Mouse (Mus musculus): ENCODE data around the gene Klrg2. TPM values are rescaled to one million over a fixed set of nuclear protein-coding genes. Genes with fewer than 3 reads are reported as not detected.
"Not testable (repeated sequence)": the region's sequence is repeated elsewhere in the genome, so short reads cannot be mapped to it uniquely, and the experiment has no call there.

Klrg2 gene
- under 1 TPM; 0.09 to 0.27 TPM for total RNA-seq (2021)
- long read RNA-seq, experiment 1, partial matches to known transcripts = 0 of 1 reads
- long read RNA-seq, experiment 1, other reads (novel, unspliced or antisense) = 0 of 1 reads
- long read RNA-seq, experiment 2, partial matches to known transcripts = 0 of 1 reads
- long read RNA-seq, experiment 2, other reads (novel, unspliced or antisense) = 0 of 1 reads

- DNase-seq = peak; percentile 74
- intact Hi-C loops (cut with DNase I; ENCODE audit: low total_unique reads) = no loop called here
Observed at GRCm38 (mm10) chr6:38636852-38637618, at the start of gene Klrg2. Gene Klrg2 (minus strand): TSS chr6:38637242.

DNA sequence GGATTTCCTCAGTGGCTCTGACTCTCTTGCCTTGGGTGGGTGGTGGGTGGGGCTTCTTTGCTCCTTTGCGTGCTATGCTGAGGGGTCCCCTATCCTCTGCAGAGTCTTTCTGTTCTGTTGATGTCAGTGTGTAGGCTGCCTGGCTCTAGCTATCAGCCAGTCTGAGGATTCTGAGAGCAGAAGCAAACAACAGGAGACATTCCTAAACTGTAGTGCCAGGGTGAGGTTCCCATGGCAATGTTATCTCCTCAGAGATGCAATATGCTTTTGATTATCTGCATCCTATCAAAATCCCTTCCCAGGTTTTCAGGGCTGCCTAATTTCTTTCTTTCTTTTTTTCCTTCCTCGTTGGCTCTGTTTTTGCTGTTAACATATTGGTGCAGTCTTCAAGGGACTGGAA is 45.5 kb upstream of the Klrg2 start:
- intact Hi-C loops (cut with DNase I; ENCODE audit: low total_unique reads) = no loop called here
- DNase-seq = no peak

- intact Hi-C loops (cut with DNase I; ENCODE audit: low total_unique reads) = no loop called here
- DNase-seq = no peak
Observed at GRCm38 (mm10) chr6:38677629-38678028, 40.6 kb upstream of the Klrg2 start.

DNA sequence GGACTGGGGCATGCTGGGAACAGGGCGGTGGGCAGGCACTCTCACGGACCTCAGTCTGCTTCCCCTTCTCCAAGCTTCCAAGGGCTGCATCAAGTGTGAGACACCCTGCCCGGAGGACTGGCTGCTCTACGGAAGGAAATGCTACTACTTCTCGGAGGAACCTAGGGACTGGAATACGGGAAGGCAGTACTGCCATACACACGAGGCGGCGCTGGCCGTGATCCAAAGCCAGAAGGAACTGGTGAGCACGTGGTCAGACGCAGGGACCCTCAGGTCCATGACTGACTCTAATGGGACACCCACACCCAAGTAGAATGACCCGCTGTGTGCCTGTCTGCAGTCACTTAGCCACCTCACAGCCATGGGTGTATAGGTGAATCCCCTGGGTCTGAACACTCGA is 39.7 kb upstream of the Klrg2 start:
- no peak for DNase-seq
- intact Hi-C loops (cut with DNase I; ENCODE audit: low total_unique reads) = no loop called here

GRCm38 (mm10) chr6:38676217-38676616 is 39.2 kb upstream of the Klrg2 start:
- intact Hi-C loops (cut with DNase I; ENCODE audit: low total_unique reads) = no loop called here
- no peak for DNase-seq

GRCm38 (mm10) chr6:38672011-38672410 is 35.0 kb upstream of the Klrg2 start:
- no peak for DNase-seq
- intact Hi-C loops (cut with DNase I; ENCODE audit: low total_unique reads) = no loop called here

DNA sequence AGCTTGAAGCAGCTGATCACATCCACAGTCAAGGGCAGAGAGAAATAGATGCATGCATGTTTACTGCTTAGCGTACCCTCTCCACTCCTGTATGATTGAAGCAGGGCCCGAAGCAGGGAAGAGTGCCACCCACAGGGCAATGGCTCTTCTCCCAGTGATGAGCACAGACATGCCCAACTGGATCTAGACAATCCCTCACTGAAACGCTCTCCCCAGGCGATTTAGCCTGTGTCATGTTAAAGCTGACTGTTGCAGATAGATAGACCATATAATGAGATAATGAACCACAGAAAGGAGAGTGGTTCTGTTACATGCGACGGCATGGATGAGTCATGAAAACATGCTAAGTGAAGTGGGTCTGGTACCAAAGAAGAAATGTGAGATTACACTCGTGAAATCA is 34.2 kb upstream of the Klrg2 start:
- intact Hi-C loops (cut with DNase I; ENCODE audit: low total_unique reads) = no loop called here

GRCm38 (mm10) chr6:38670488-38670887 is 33.4 kb upstream of the Klrg2 start:
- intact Hi-C loops (cut with DNase I; ENCODE audit: low total_unique reads); DNase-seq: not testable (repeated sequence)

More for the DNA sequence above, 34.2 kb upstream of the Klrg2 start:
- DNase-seq = no peak

DNA sequence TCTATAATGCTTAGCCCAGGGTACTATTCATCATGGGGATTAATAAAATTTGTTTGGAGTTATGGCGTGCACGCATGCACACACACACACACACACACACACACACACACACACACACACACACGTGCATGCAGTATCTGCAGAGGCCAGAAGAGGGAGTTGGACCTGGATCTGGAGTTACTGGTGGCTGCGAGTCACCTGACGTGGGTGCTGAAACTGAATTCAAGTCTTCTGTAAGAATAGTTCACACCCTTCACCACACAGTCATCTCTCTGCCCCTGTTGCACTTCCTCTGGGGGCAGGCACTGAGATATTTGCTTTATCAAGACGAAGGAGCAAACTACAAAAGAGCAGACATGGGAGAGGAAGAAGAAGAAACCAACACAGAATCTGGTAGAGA is 32.5 kb upstream of the Klrg2 start:
- intact Hi-C loops (cut with DNase I; ENCODE audit: low total_unique reads) = no loop called here
- no peak for DNase-seq

- peak; percentile 53 for DNase-seq
- intact Hi-C loops (cut with DNase I; ENCODE audit: low total_unique reads) = no loop called here
Observed at GRCm38 (mm10) chr6:38662714-38663615, 25.9 kb upstream of the Klrg2 start, which contains the start of gene Clec2l. Gene Clec2l (plus strand): TSS chr6:38663069.

- DNase-seq = no peak
- intact Hi-C loops (cut with DNase I; ENCODE audit: low total_unique reads) = no loop called here
Observed at GRCm38 (mm10) chr6:38661626-38662025, 24.6 kb upstream of the Klrg2 start.

DNA sequence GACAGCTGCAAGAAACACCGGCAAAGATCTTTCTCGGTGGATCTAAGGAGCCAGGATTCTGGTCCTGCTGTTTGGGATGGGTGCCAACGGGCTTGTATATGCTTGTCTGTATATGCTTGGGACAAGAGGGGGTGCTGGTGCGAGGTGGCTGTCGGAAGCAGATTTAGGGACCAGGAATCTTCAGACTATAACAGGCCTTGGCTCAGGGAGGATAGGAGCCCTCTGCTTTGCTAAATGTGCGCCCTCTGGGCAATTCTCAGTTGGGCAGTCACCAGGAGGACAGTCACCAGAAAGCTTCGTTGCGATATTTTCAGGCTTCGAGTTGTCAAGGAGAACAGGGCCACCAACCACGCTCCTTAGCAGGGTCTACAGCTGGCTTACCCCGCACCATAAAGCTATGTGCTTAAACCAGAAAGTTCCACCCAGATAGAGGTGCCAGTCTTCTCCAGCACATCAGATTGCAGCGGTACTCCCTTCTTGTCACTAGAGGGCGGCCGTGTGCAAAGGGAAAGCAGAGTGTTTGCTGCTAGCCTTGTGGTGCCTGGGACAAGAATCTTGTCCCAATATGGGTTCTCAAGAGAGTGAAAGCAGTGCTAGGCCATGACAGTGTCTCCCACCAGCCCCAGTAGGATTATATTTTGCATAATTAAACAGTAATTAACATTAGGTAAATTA is 13.4 kb upstream of the Klrg2 start:
- peak; percentile 67 for DNase-seq
- intact Hi-C loops (cut with DNase I; ENCODE audit: low total_unique reads) = loop anchor here (5.0 kb wide), 1 partner anchor 267 kb away; no protein-coding TSS in a partner anchor

- DNase-seq = no peak
- intact Hi-C loops (cut with DNase I; ENCODE audit: low total_unique reads) = loop anchor here (5.0 kb wide), 1 partner anchor 43 kb away; no protein-coding TSS in a partner anchor
Observed at GRCm38 (mm10) chr6:38649545-38649944, 12.5 kb upstream of the Klrg2 start.

- DNase-seq = no peak
- intact Hi-C loops (cut with DNase I; ENCODE audit: low total_unique reads) = no loop called here
Observed at GRCm38 (mm10) chr6:38643039-38643438, 6.0 kb upstream of the Klrg2 start.

DNA sequence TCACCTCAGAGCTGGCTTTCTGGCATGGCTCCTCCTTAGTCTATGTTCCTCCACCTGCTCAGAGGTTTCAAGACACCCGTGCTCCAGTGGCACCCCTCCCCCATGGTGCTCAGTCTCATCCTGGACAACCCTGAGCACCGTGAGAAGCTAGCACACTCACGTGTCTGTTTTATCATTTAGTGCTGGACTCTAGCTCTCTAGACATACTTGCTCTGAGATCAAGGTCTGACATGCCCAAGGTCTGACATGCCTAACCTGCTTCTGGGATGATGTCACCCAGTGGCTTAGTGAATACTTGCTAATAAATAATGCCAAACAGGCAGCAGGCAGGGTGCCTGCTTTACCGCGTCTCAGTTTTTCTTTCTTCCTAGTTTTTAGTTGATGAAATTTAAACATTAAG is 5.6 kb upstream of the Klrg2 start:
- no peak for DNase-seq
- intact Hi-C loops (cut with DNase I; ENCODE audit: low total_unique reads) = no loop called here

GRCm38 (mm10) chr6:38641645-38642044 is 4.6 kb upstream of the Klrg2 start:
- intact Hi-C loops (cut with DNase I; ENCODE audit: low total_unique reads) = no loop called here
- no peak for DNase-seq

DNA sequence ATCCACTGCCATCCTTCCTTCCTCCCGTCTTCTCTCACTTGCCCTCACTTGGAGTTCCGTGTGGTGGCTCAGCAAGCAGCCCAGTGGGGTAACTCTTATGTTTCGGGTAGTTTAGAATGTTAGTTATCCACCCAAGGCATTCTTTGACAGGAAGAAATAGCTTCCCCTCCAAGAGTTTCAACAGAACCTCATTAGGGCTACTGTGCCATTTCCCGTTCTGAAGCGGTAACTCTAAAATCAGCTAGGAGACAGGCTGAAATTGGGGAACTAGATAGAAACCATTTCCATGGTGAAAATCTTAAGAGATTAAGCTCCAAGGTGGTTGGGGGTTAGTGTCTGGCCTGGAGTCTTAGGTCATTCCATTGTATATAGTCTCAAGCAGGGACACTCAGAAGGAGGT is 4.2 kb upstream of the Klrg2 start:
- intact Hi-C loops (cut with DNase I; ENCODE audit: low total_unique reads) = no loop called here
- DNase-seq = no peak

- DNase-seq = no peak
- intact Hi-C loops (cut with DNase I; ENCODE audit: low total_unique reads) = no loop called here
Observed at GRCm38 (mm10) chr6:38640401-38640800, 3.4 kb upstream of the Klrg2 start.

All from gastrocnemius, postnatal 14 days (tissue).